ENCODE assay signal across 17 mouse cellular contexts in the genomic region with DNA sequence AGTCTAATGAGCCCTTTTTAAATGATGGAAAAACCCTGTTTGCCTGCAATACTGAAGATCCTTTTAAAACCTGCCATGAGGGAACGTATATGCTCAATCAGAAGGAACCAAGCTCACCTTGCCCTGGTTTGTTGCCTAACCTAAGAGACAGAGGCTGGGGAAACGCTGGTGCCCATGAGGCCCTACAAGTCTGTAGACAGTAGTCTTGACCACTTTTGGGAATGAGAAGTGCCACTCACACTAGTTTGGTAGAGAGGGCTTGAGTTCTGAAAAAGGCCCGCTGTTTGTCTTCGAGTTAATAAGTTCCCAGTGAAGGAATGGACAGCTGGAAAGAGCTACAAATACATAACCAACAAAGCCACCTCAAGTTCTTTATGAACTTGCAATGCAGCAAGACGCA.
A peak's percentile ranks its signal among the peaks of the same experiment; 100 is the strongest.
DNase-seq lines count a peak whose midpoint lies in the region; ATAC-seq and TF ChIP-seq lines count a peak whose summit lies in the region.
"Had no signal": no experiment of that assay in that cellular context is flagged by ENCODE, and none has a peak within 500 bp of the region (broad histone marks: within the 10 kb centered on the region; RNA-seq: fewer than 3 reads in every experiment).

No protein-coding gene starts in this region.

- peak overlapping the region; percentile 41; the same call in 1 of the 2 replicates for H3K27ac ChIP-seq in forebrain, embryonic 14.5 days (ENCODE audit: low read depth, low read length)
- H3K27ac ChIP-seq in forebrain, embryonic 10.5 days, result no peak overlapping the region
- H3K27ac ChIP-seq in lung, postnatal 0 days (ENCODE audit: low read length), result no peak overlapping the region
- H3K27ac ChIP-seq: embryonic facial prominence, embryonic 15.5 days; hindbrain, embryonic 10.5 days; hindbrain, postnatal 0 days; midbrain, embryonic 10.5 days; neural tube, embryonic 12.5 days had no signal

- H3K4me2 ChIP-seq in forebrain, embryonic 14.5 days (ENCODE audit: low read length), result no peak overlapping the region
- no peak overlapping the region for H3K4me2 ChIP-seq in lung, postnatal 0 days (replicated peaks; ENCODE audit: low read depth, low read length)
- H3K4me2 ChIP-seq: embryonic facial prominence, embryonic 15.5 days; neural tube, embryonic 12.5 days had no signal

- H3K4me1 ChIP-seq in forebrain, embryonic 14.5 days (ENCODE audit: control insufficient read depth, insufficient read depth, low read length), result no peaks in the 10 kb centered on the region
- 0 out of 2 replicates have a peak, but pooled peaks cover 7% of the 10 kb centered on the region for H3K4me1 ChIP-seq in forebrain, embryonic 10.5 days
- H3K4me1 ChIP-seq in lung, adult 2 months (ENCODE audit: control insufficient read depth, insufficient read depth, low read length), result no peaks in the 10 kb centered on the region
- no peaks in the 10 kb centered on the region for H3K4me1 ChIP-seq in lung, postnatal 0 days (ENCODE audit: insufficient read depth, low read depth, low read length)
- H3K4me1 ChIP-seq: embryonic facial prominence, embryonic 15.5 days; hindbrain, embryonic 10.5 days; midbrain, embryonic 10.5 days; neural tube, embryonic 12.5 days had no signal

- no peak for DNase-seq in forebrain, embryonic 14.5 days (ENCODE audit: low spot score)
- DNase-seq in forebrain, embryonic 10.5 days (ENCODE audit: extremely low spot score, low spot score), result no peak
- DNase-seq in lung, adult 18-20 months, result peak; percentile 12 to 40
- no peak for DNase-seq in lung, adult 2 months
- DNase-seq in lung, postnatal 0 days (ENCODE audit: low spot score), result peak; percentile 55
- no peak for DNase-seq in spleen, adult 18-20 months
- DNase-seq: adrenal gland, postnatal 14 days; cerebellum, adult 11 months; liver, postnatal 0 days; thymus, postnatal 25 days had no signal

- H3K36me3 ChIP-seq in forebrain, embryonic 14.5 days (ENCODE audit: control insufficient read depth, insufficient read depth, low read length), result no peaks in the 10 kb centered on the region
- no peaks in the 10 kb centered on the region for H3K36me3 ChIP-seq in forebrain, embryonic 10.5 days (replicated peaks)
- H3K36me3 ChIP-seq in lung, postnatal 0 days (ENCODE audit: insufficient read depth, low read length), result no peaks in the 10 kb centered on the region
- H3K36me3 ChIP-seq: embryonic facial prominence, embryonic 15.5 days; G1E; hindbrain, embryonic 10.5 days; midbrain, embryonic 10.5 days; neural tube, embryonic 12.5 days had no signal

- no peak for TF ChIP-seq CTCF in lung, adult 2 months (IDR thresholded peaks at IDR 0.05; ENCODE audit: insufficient read depth, low read length)
- TF ChIP-seq CTCF in lung, postnatal 0 days (IDR thresholded peaks at IDR 0.05), result no peak

- TF ChIP-seq EP300 in lung, postnatal 0 days (IDR thresholded peaks at IDR 0.05), result no peak

- H3K27me3 ChIP-seq in forebrain, embryonic 14.5 days (replicated peaks; ENCODE audit: control insufficient read depth, insufficient read depth, low read length), result no peaks in the 10 kb centered on the region
- H3K27me3 ChIP-seq in forebrain, embryonic 10.5 days (ENCODE audit: poor library complexity, severe bottlenecking), result no peaks in the 10 kb centered on the region
- no peaks in the 10 kb centered on the region for H3K27me3 ChIP-seq in lung, postnatal 0 days (replicated peaks; ENCODE audit: insufficient read depth, low read length)
- H3K27me3 ChIP-seq: embryonic facial prominence, embryonic 15.5 days; neural tube, embryonic 12.5 days had no signal

- no peak for TF ChIP-seq POLR2A in lung, adult 2 months (IDR thresholded peaks at IDR 0.05; ENCODE audit: borderline replicate concordance, extremely low read depth, low read depth, low read length)

- H3K4me3 ChIP-seq in forebrain, embryonic 14.5 days (ENCODE audit: low read depth, low read length), result no peak overlapping the region
- H3K4me3 ChIP-seq in forebrain, embryonic 10.5 days, result no peak overlapping the region
- no peak overlapping the region for H3K4me3 ChIP-seq in lung, adult 2 months (replicated peaks; ENCODE audit: extremely low read depth, low read depth, low read length)
- no peak overlapping the region for H3K4me3 ChIP-seq in lung, postnatal 0 days (ENCODE audit: low read depth, low read length)
- H3K4me3 ChIP-seq: embryonic facial prominence, embryonic 15.5 days; hindbrain, embryonic 10.5 days; midbrain, embryonic 10.5 days; neural tube, embryonic 12.5 days had no signal

- no peaks in the 10 kb centered on the region for H3K9me3 ChIP-seq in forebrain, embryonic 14.5 days (replicated peaks; ENCODE audit: control insufficient read depth, low read length)
- H3K9me3 ChIP-seq in forebrain, embryonic 10.5 days, result no peaks in the 10 kb centered on the region
- H3K9me3 ChIP-seq in lung, postnatal 0 days (ENCODE audit: low read length), result no peaks in the 10 kb centered on the region
- H3K9me3 ChIP-seq: embryonic facial prominence, embryonic 15.5 days; G1E; hindbrain, embryonic 10.5 days; midbrain, embryonic 10.5 days; neural tube, embryonic 12.5 days had no signal

- 56% methylated on average over 5 of the region's 5 CpGs for WGBS in forebrain, embryonic 14.5 days
- WGBS in forebrain, embryonic 10.5 days, result 87% methylated on average over 5 of the region's 5 CpGs
- 79% methylated on average over 5 of the region's 5 CpGs for WGBS in lung, adult 2 months
- 56% methylated on average over 5 of the region's 5 CpGs for WGBS in lung, postnatal 0 days

- no peak overlapping the region for H3K9ac ChIP-seq in forebrain, embryonic 14.5 days (ENCODE audit: low read length)
- H3K9ac ChIP-seq in lung, postnatal 0 days (replicated peaks; ENCODE audit: low read depth), result no peak overlapping the region
- H3K9ac ChIP-seq: embryonic facial prominence, embryonic 15.5 days; liver, postnatal 0 days; neural tube, embryonic 12.5 days had no signal

- no peak for ATAC-seq in forebrain, embryonic 14.5 days
- ATAC-seq in lung, postnatal 0 days, result peak; percentile 86
- no peak for ATAC-seq in inflammation-experienced regulatory T-cells, adult 6 months
- ATAC-seq: liver, postnatal 0 days had no signal

Comparison
In these comparisons a context has a peak if more than half of its experiments do, and no peak if none do; other contexts are left out.
1. DNase-seq: peak in lung, adult 18-20 months (2 of 2) and lung, postnatal 0 days (single experiment); none in forebrain, embryonic 14.5 days (single experiment), forebrain, embryonic 10.5 days (single experiment), lung, adult 2 months (single experiment) and spleen, adult 18-20 months (0 of 2).